Mouse (Mus musculus): ENCODE measurements around the gene Cacna2d2. TPM values are rescaled to one million over a fixed set of nuclear protein-coding genes. Genes with fewer than 3 reads are reported as not detected.

Gene Cacna2d2
- total and polyA plus RNA-seq, 3 experiments, result 0.67 TPM; not detected in 2

- H3K4me3 ChIP-seq (ENCODE audit: control insufficient read depth in 1 of 2, insufficient read depth in 1 of 2, low read depth in 2 of 2, low read length in 2 of 2), result no peak overlapping the region
- TF ChIP-seq ETS1 (IDR thresholded peaks at IDR 0.05; ENCODE audit: low read depth, low read length), result no peak
- TF ChIP-seq CHD2 (IDR thresholded peaks at IDR 0.05; ENCODE audit: low read length), result no peak
- no peak for TF ChIP-seq SIN3A (IDR thresholded peaks at IDR 0.05; ENCODE audit: low read length)
- TF ChIP-seq TCF12 (IDR thresholded peaks at IDR 0.05; ENCODE audit: low read depth, low read length), result no peak
- TF ChIP-seq MAZ (IDR thresholded peaks at IDR 0.05; ENCODE audit: low read depth, low read length), result no peak
- TF ChIP-seq POLR2A (IDR thresholded peaks at IDR 0.05; ENCODE audit: control insufficient read depth in 1 of 2, insufficient read depth in 1 of 2, low read depth in 1 of 2, low read length in 2 of 2, poor library complexity in 1 of 2), result no peak
- TF ChIP-seq BHLHE40 (IDR thresholded peaks at IDR 0.05; ENCODE audit: borderline replicate concordance, low read depth, low read length), result no peak
- no peak overlapping the region for H3K27ac ChIP-seq (ENCODE audit: control insufficient read depth, low read depth, low read length)
- H3K9me3 ChIP-seq (replicated peaks; ENCODE audit: insufficient read depth, low read length), result no peaks in the 10 kb centered on the region
- no peaks in the 10 kb centered on the region for H3K79me2 ChIP-seq (ENCODE audit: control insufficient read depth, insufficient read depth, low read length, poor library complexity)
- peaks cover 0 to 6% of the 10 kb centered on the region in 2 experiments; a peak in 2 of 4 replicates for H3K27me3 ChIP-seq (ENCODE audit: control insufficient read depth in 1 of 2, insufficient read depth in 2 of 2, low read length in 2 of 2)
- peak; percentile 10 for DNase-seq (ENCODE audit: low read depth, low spot score)
- no peaks in the 10 kb centered on the region; a peak in 1 of 4 replicates for H3K36me3 ChIP-seq (ENCODE audit: control insufficient read depth in 1 of 2, insufficient read depth in 2 of 2, low read length in 2 of 2)
- no peaks in the 10 kb centered on the region for H3K4me1 ChIP-seq (ENCODE audit: control insufficient read depth in 1 of 2, insufficient read depth in 2 of 2, low read length in 2 of 2)
- no peak overlapping the region for H3K9ac ChIP-seq (ENCODE audit: control insufficient read depth, low read depth, low read length, poor library complexity, severe bottlenecking)
These were observed 63.5 kb downstream of the Cacna2d2 start for GRCm38 (mm10) chr9:107462907-107463306.

- Histone ChIP-seq H3K4me1 (ENCODE audit: control insufficient read depth in 1 of 2, insufficient read depth in 2 of 2, low read length in 2 of 2) (no peaks in the 10 kb centered on the region), H3K27me3 (ENCODE audit: control insufficient read depth in 1 of 2, insufficient read depth in 2 of 2, low read length in 2 of 2) (peaks cover 0 to 6% of the 10 kb centered on the region in 2 experiments; a peak in 2 of 4 replicates), H3K36me3 (ENCODE audit: control insufficient read depth in 1 of 2, insufficient read depth in 2 of 2, low read length in 2 of 2) (no peaks in the 10 kb centered on the region), H3K9ac (ENCODE audit: control insufficient read depth, low read depth, low read length, poor library complexity, severe bottlenecking) (no peak overlapping the region), H3K79me2 (ENCODE audit: control insufficient read depth, insufficient read depth, low read length, poor library complexity) (no peaks in the 10 kb centered on the region), H3K27ac (ENCODE audit: control insufficient read depth, low read depth, low read length) (no peak overlapping the region), H3K9me3 (replicated peaks; ENCODE audit: insufficient read depth, low read length) (no peaks in the 10 kb centered on the region), H3K4me3 (ENCODE audit: control insufficient read depth in 1 of 2, insufficient read depth in 1 of 2, low read depth in 2 of 2, low read length in 2 of 2) (no peak overlapping the region)
- peak; percentile 74 for DNase-seq (ENCODE audit: low read depth, low spot score)
- TF ChIP-seq EP300 (IDR thresholded peaks at IDR 0.05; ENCODE audit: low read depth in 1 of 2, low read length in 2 of 2) (no peak), E2F4 (IDR thresholded peaks at IDR 0.05; ENCODE audit: borderline replicate concordance, low read depth, low read length) (no peak), UBTF (IDR thresholded peaks at IDR 0.05; ENCODE audit: borderline replicate concordance, insufficient read depth, low read depth, low read length) (no peak), TCF12 (IDR thresholded peaks at IDR 0.05; ENCODE audit: low read depth, low read length) (no peak), TBP (IDR thresholded peaks at IDR 0.05; ENCODE audit: low read depth, low read length) (no peak), POLR2A (IDR thresholded peaks at IDR 0.05; ENCODE audit: control insufficient read depth in 1 of 2, insufficient read depth in 1 of 2, low read depth in 1 of 2, low read length in 2 of 2, poor library complexity in 1 of 2) (no peak), TAL1 (IDR thresholded peaks at IDR 0.05; ENCODE audit: low read length) (no peak), MAX (IDR thresholded peaks at IDR 0.05; ENCODE audit: low read length) (no peak), CHD1 (IDR thresholded peaks at IDR 0.05; ENCODE audit: low read depth, low read length) (no peak), HCFC1 (IDR thresholded peaks at IDR 0.05; ENCODE audit: low read depth, low read length) (no peak), POLR2AphosphoS2 (IDR thresholded peaks at IDR 0.05; ENCODE audit: low read length) (no peak), MAFK (IDR thresholded peaks at IDR 0.05; ENCODE audit: borderline replicate concordance, low read depth, low read length) (no peak), MAZ (IDR thresholded peaks at IDR 0.05; ENCODE audit: low read depth, low read length) (no peak), ZMIZ1 (IDR thresholded peaks at IDR 0.05; ENCODE audit: low read depth, low read length) (no peak), SMC3 (IDR thresholded peaks at IDR 0.05; ENCODE audit: low read depth, low read length) (peak; percentile 84), BHLHE40 (IDR thresholded peaks at IDR 0.05; ENCODE audit: borderline replicate concordance, low read depth, low read length) (no peak), USF1 (IDR thresholded peaks at IDR 0.05; ENCODE audit: low read depth, low read length) (no peak), RCOR1 (IDR thresholded peaks at IDR 0.05; ENCODE audit: low read depth, low read length) (no peak), GATA1 (IDR thresholded peaks at IDR 0.05; ENCODE audit: low read depth, low read length) (no peak), MEF2A (IDR thresholded peaks at IDR 0.05; ENCODE audit: extremely low read depth, insufficient replicate concordance, low read depth, low read length, poor library complexity, severe bottlenecking) (no peak), MYC (IDR thresholded peaks at IDR 0.05; ENCODE audit: low read depth, low read length) (no peak), NRF1 (IDR thresholded peaks at IDR 0.05; ENCODE audit: insufficient read depth, low read depth, low read length, poor library complexity, severe bottlenecking) (no peak), CTCF (IDR thresholded peaks at IDR 0.05 in 2 of 3, conservative IDR thresholded peaks at IDR 0.05 in 1 of 3; ENCODE audit: control insufficient read depth in 1 of 3, insufficient read depth in 1 of 3, low read depth in 2 of 3, low read length in 3 of 3, poor library complexity in 1 of 3, severe bottlenecking in 1 of 3) (peak; percentile 82 to 99 (median 87)), ETS1 (IDR thresholded peaks at IDR 0.05; ENCODE audit: low read depth, low read length) (no peak), ZNF384 (IDR thresholded peaks at IDR 0.05; ENCODE audit: low read depth, low read length) (no peak), NELFE (IDR thresholded peaks at IDR 0.05; ENCODE audit: low read depth, low read length) (no peak), ELF1 (IDR thresholded peaks at IDR 0.05; ENCODE audit: low read depth, low read length) (no peak), RAD21 (IDR thresholded peaks at IDR 0.05; ENCODE audit: low read depth, low read length) (peak; percentile 60), JUND (IDR thresholded peaks at IDR 0.05; ENCODE audit: low read depth, low read length) (no peak), SIN3A (IDR thresholded peaks at IDR 0.05; ENCODE audit: low read length) (no peak)
These were observed 64.1 kb downstream of the Cacna2d2 start for GRCm38 (mm10) chr9:107463509-107463908.
